Mouse (Mus musculus): Measurements from ENCODE around the gene Foxn3. TPM values are rescaled to one million over a fixed set of nuclear protein-coding genes. Genes with fewer than 3 reads are reported as not detected.

Gene Foxn3
- polyA plus RNA-seq, 1 experiment from 2014 or later = 23.5 TPM

DNA sequence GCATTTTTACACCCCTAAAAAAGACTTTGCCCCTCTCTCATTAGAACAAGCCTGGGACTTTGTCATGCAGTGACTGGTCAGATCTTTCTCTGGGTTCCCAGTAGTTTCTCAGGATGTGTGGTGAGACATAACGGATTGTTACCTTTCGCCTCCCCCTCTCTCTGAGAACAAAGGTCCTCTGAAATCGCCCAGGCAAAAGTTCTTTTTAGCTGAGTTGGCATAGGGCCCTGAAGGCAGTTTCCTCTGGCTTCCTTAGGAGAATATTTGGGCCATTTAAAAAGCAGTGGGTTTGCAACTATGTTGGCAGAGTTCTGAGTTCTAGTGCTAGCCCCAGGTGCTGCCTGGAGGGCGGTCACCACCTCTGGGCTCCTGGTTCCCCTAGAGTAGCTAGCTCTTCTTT lies 4.9 kb downstream of the Foxn3 start:
- Histone ChIP-seq H3K27me3 (ENCODE audit: control insufficient read depth, insufficient read depth, low read depth, low read length) (no peaks in the 10 kb centered on the region), H3K4me1 (ENCODE audit: control insufficient read depth, low read depth, low read length) (peaks cover 20% of the 10 kb centered on the region), H3K9me3 (replicated peaks; ENCODE audit: control insufficient read depth, low read length) (no peaks in the 10 kb centered on the region), H3K4me2 (ENCODE audit: low read depth, low read length) (no peak overlapping the region), H3K36me3 (ENCODE audit: control insufficient read depth, insufficient read depth) (no peaks in the 10 kb centered on the region), H3K27ac (ENCODE audit: low read length) (no peak overlapping the region), H3K4me3 (ENCODE audit: low read depth, low read length) (no peak overlapping the region), H3K9ac (ENCODE audit: low read depth, low read length) (no peak overlapping the region)
- WGBS (ENCODE audit: insufficient replicate concordance) = 49% methylated on average over 4 of the region's 4 CpGs
- ATAC-seq (ENCODE audit: low read depth) = no peak

- Histone ChIP-seq H3K9ac (ENCODE audit: low read depth, low read length) (no peak overlapping the region), H3K4me2 (ENCODE audit: low read depth, low read length) (no peak overlapping the region), H3K4me1 (ENCODE audit: control insufficient read depth, low read depth, low read length) (peaks cover 20% of the 10 kb centered on the region), H3K27ac (ENCODE audit: low read length) (no peak overlapping the region), H3K36me3 (ENCODE audit: control insufficient read depth, insufficient read depth) (no peaks in the 10 kb centered on the region), H3K4me3 (ENCODE audit: low read depth, low read length) (no peak overlapping the region), H3K27me3 (ENCODE audit: control insufficient read depth, insufficient read depth, low read depth, low read length) (no peaks in the 10 kb centered on the region), H3K9me3 (replicated peaks; ENCODE audit: control insufficient read depth, low read length) (no peaks in the 10 kb centered on the region)
- no peak for ATAC-seq (ENCODE audit: low read depth)
- 49% methylated on average over 8 of the region's 8 CpGs for WGBS (ENCODE audit: insufficient replicate concordance)
These were observed 5.9 kb downstream of the Foxn3 start for GRCm38 (mm10) chr12:99557498-99557897.

DNA sequence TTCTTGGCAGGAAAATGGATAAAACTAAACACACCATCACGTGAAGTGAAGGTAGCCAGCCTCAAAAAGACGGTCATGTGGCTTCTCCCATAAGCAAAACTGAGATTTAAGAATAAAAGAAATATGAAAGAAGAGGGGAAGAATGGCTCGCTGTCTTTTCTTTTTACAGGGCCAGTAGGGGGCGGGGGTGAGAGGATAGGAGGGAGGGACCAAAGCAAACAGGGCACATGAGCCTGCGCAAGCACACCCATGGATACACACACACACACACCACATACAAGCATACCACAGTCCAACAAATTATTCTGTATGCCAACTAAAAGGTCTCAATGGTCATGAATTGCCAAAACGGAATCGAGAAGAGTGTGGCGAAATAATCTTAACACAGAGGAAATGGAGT lies 12.8 kb downstream of the Foxn3 start:
- ATAC-seq (ENCODE audit: low read depth) = no peak
- Histone ChIP-seq H3K36me3 (ENCODE audit: control insufficient read depth, insufficient read depth) (no peaks in the 10 kb centered on the region), H3K27ac (ENCODE audit: low read length) (no peak overlapping the region), H3K4me1 (ENCODE audit: control insufficient read depth, low read depth, low read length) (no peaks in the 10 kb centered on the region; the same call in 1 of the 2 replicates), H3K9ac (ENCODE audit: low read depth, low read length) (no peak overlapping the region), H3K27me3 (ENCODE audit: control insufficient read depth, insufficient read depth, low read depth, low read length) (no peaks in the 10 kb centered on the region), H3K4me3 (ENCODE audit: low read depth, low read length) (no peak overlapping the region), H3K4me2 (ENCODE audit: low read depth, low read length) (no peak overlapping the region), H3K9me3 (replicated peaks; ENCODE audit: control insufficient read depth, low read length) (no peaks in the 10 kb centered on the region)
- 43% methylated on average over 8 of the region's 8 CpGs for WGBS (ENCODE audit: insufficient replicate concordance)

DNA sequence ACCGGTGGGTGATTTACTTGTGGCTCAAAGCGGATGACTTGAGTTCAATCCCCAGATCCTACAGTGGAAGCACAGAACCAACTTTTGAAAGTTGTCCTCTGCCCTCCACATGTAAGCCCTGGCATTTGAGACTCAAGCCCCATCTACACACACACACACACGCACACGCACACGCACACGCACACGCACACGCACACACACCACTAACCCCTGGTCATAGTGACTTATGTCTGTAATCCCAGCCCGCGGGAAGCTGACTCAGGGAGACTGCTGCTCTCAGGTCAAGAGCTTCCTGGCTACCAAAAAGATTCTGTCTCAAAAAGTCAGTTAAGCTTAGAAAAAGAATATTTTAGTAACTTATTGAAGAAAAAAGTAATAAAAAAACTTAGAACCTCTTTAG lies 13.6 kb downstream of the Foxn3 start:
- H3K9ac ChIP-seq (ENCODE audit: low read depth, low read length) = no peak overlapping the region
- no peak overlapping the region for H3K4me2 ChIP-seq (ENCODE audit: low read depth, low read length)
- H3K4me3 ChIP-seq (ENCODE audit: low read depth, low read length) = no peak overlapping the region
- ATAC-seq (ENCODE audit: low read depth) = no peak
- H3K9me3 ChIP-seq (replicated peaks; ENCODE audit: control insufficient read depth, low read length) = no peaks in the 10 kb centered on the region
- no peaks in the 10 kb centered on the region; the same call in 1 of the 2 replicates for H3K4me1 ChIP-seq (ENCODE audit: control insufficient read depth, low read depth, low read length)
- no peak overlapping the region for H3K27ac ChIP-seq (ENCODE audit: low read length)
- WGBS (ENCODE audit: insufficient replicate concordance) = 82% methylated on average over 10 of the region's 10 CpGs
- H3K36me3 ChIP-seq (ENCODE audit: control insufficient read depth, insufficient read depth) = no peaks in the 10 kb centered on the region
- H3K27me3 ChIP-seq (ENCODE audit: control insufficient read depth, insufficient read depth, low read depth, low read length) = no peaks in the 10 kb centered on the region

DNA sequence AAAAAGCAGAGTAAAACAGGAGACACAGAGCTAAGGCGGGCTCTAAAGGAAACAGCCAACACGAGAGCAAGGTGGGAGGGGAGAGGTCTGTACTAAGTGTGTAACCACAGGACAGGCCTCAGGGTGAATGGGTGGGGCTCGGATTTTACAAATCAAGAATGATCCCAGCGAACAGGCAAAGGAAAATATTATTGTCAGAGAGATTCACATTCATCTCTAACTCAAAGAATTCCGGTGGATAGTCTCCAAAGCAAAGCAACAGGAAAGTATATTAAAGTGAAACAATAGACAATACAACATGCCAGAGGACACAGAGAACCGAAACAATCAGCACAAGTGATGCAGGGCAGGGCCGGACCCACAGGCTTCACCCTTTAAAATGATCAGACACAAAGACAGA lies 15.0 kb downstream of the Foxn3 start:
- H3K27me3 ChIP-seq (ENCODE audit: control insufficient read depth, insufficient read depth, low read depth, low read length) = no peaks in the 10 kb centered on the region

DNA sequence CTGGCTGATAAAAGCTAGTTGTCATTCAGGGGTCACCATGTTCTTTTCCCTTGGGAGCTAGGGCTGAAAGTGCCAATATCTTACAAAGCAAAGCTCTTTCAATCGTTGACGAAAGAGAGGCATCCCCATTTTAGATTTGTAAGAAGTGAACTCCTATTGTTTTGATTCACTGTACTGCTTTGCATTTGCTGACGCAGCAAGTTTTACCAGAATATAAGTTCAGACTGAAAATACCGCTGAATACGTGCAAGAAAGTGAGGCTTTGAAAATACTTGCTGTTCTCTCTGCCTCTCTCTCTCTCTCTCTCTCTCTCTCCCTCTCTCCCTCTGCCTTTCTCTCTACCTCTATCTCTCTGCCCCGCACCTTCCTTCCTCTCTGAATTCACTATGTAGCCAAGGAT lies 16.1 kb downstream of the Foxn3 start:
- no peak for ATAC-seq (ENCODE audit: low read depth)
- no peak overlapping the region for H3K4me3 ChIP-seq (ENCODE audit: low read depth, low read length)
- H3K27me3 ChIP-seq (ENCODE audit: control insufficient read depth, insufficient read depth, low read depth, low read length) = no peaks in the 10 kb centered on the region
- H3K36me3 ChIP-seq (ENCODE audit: control insufficient read depth, insufficient read depth) = no peaks in the 10 kb centered on the region
- H3K9ac ChIP-seq (ENCODE audit: low read depth, low read length) = no peak overlapping the region
- 73% methylated on average over 6 of the region's 6 CpGs for WGBS (ENCODE audit: insufficient replicate concordance)
- H3K4me1 ChIP-seq (ENCODE audit: control insufficient read depth, low read depth, low read length) = no peaks in the 10 kb centered on the region; the same call in none of the 2 replicates
- no peak overlapping the region for H3K4me2 ChIP-seq (ENCODE audit: low read depth, low read length)
- no peaks in the 10 kb centered on the region for H3K9me3 ChIP-seq (replicated peaks; ENCODE audit: control insufficient read depth, low read length)
- H3K27ac ChIP-seq (ENCODE audit: low read length) = no peak overlapping the region

More for the DNA sequence above, 15.0 kb downstream of the Foxn3 start:
- Histone ChIP-seq H3K9ac (ENCODE audit: low read depth, low read length) (no peak overlapping the region), H3K4me1 (ENCODE audit: control insufficient read depth, low read depth, low read length) (no peaks in the 10 kb centered on the region; the same call in none of the 2 replicates), H3K4me2 (ENCODE audit: low read depth, low read length) (no peak overlapping the region), H3K9me3 (replicated peaks; ENCODE audit: control insufficient read depth, low read length) (no peaks in the 10 kb centered on the region), H3K4me3 (ENCODE audit: low read depth, low read length) (no peak overlapping the region), H3K27ac (ENCODE audit: low read length) (no peak overlapping the region), H3K36me3 (ENCODE audit: control insufficient read depth, insufficient read depth) (no peaks in the 10 kb centered on the region)
- WGBS (ENCODE audit: insufficient replicate concordance) = 36% methylated on average over 7 of the region's 7 CpGs
- no peak for ATAC-seq (ENCODE audit: low read depth)

DNA sequence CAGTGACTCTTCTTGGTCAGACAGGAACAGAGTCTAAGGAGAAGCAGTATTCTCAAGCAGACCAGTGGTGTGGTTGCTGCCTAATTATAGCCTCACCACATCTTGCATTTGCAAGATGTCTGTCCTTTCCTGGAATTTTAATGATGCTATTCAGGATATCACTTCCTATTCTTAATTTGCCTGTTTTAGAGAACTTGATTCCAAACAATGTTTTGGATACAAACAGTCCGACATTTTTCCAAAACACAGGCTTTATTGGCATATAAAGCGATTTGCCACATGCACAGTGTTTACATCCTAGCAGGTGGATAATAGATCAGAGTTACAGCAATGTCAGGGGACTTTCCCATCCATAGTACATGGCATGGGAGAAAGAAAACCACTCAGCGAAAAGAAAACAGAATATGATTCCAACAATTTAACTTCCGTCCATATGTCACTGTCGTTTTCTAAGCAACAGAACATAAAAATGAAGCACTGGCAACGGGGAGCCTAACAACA lies 18.1 kb downstream of the Foxn3 start:
- H3K27ac ChIP-seq (ENCODE audit: low read length) = no peak overlapping the region
- WGBS (ENCODE audit: insufficient replicate concordance) = 54% methylated on average over 6 of the region's 6 CpGs
- H3K4me3 ChIP-seq (ENCODE audit: low read depth, low read length) = no peak overlapping the region
- no peak overlapping the region for H3K4me2 ChIP-seq (ENCODE audit: low read depth, low read length)
- no peak overlapping the region for H3K9ac ChIP-seq (ENCODE audit: low read depth, low read length)
- H3K4me1 ChIP-seq (ENCODE audit: control insufficient read depth, low read depth, low read length) = no peaks in the 10 kb centered on the region; the same call in 1 of the 2 replicates
- H3K36me3 ChIP-seq (ENCODE audit: control insufficient read depth, insufficient read depth) = no peaks in the 10 kb centered on the region
- H3K9me3 ChIP-seq (replicated peaks; ENCODE audit: control insufficient read depth, low read length) = no peaks in the 10 kb centered on the region
- no peaks in the 10 kb centered on the region for H3K27me3 ChIP-seq (ENCODE audit: control insufficient read depth, insufficient read depth, low read depth, low read length)
- ATAC-seq (ENCODE audit: low read depth) = no peak

- H3K9me3 ChIP-seq (replicated peaks; ENCODE audit: control insufficient read depth, low read length) = no peaks in the 10 kb centered on the region
- WGBS (ENCODE audit: insufficient replicate concordance) = 31% methylated on average over 15 of the region's 15 CpGs
These were observed 18.9 kb downstream of the Foxn3 start for GRCm38 (mm10) chr12:99544262-99545128.

More at GRCm38 (mm10) chr12:99544262-99545128, 18.9 kb downstream of the Foxn3 start:
- Histone ChIP-seq H3K36me3 (ENCODE audit: control insufficient read depth, insufficient read depth) (no peaks in the 10 kb centered on the region), H3K4me2 (ENCODE audit: low read depth, low read length) (no peak overlapping the region), H3K4me1 (ENCODE audit: control insufficient read depth, low read depth, low read length) (no peaks in the 10 kb centered on the region; the same call in 1 of the 2 replicates), H3K9ac (ENCODE audit: low read depth, low read length) (no peak overlapping the region), H3K27me3 (ENCODE audit: control insufficient read depth, insufficient read depth, low read depth, low read length) (no peaks in the 10 kb centered on the region), H3K27ac (ENCODE audit: low read length) (no peak overlapping the region), H3K4me3 (ENCODE audit: low read depth, low read length) (no peak overlapping the region)
- no peak for ATAC-seq (ENCODE audit: low read depth)
